Mouse (Mus musculus): ENCODE results near the gene Kcnt1. TPM values are rescaled to one million over a fixed set of nuclear protein-coding genes. Genes with fewer than 3 reads are reported as not detected.

Gene Kcnt1
- polyA plus RNA-seq, 1 experiment from 2014 or later: 0.07 TPM

DNA sequence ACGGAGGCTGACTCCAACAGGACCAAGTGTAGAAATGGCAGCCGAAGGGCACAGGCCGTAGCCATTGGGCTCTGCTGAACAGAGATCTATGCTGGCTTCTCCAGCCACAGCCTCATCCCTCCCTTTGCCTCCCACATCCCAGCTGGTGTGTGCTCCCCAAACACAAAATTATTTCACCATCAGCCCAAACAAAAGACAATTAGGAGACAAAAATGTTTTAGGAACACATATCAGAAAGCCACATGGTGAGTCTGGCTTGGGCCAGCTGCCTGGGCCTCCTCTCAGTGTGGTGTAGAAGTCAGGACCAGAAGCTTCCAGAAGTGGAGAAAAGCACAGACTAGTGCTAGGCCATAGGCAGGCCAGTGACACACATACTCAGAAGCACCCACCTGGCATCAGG lies 19.4 kb upstream of the Kcnt1 start:
- Histone ChIP-seq H3K27ac (ENCODE audit: low read depth, low read length) (no peak overlapping the region), H3K4me3 (ENCODE audit: low read length) (no peak overlapping the region), H3K9ac (ENCODE audit: low read depth, low read length) (no peak overlapping the region), H3K27me3 (ENCODE audit: control insufficient read depth, insufficient read depth, low read length) (no peaks in the 10 kb centered on the region), H3K36me3 (ENCODE audit: control insufficient read depth, insufficient read depth, low read length) (no peaks in the 10 kb centered on the region), H3K4me2 (replicated peaks; ENCODE audit: low read depth, low read length) (no peak overlapping the region), H3K9me3 (ENCODE audit: control insufficient read depth, low read length) (no peaks in the 10 kb centered on the region), H3K4me1 (ENCODE audit: control insufficient read depth, insufficient read depth, low read length) (no peaks in the 10 kb centered on the region)
- no peak for ATAC-seq (ENCODE audit: low FRiP score, low TSS enrichment)
- 73% methylated on average over 3 of the region's 3 CpGs for WGBS

GRCm38 (mm10) chr2:25846516-25846915 lies 17.0 kb upstream of the Kcnt1 start:
- no peak overlapping the region for H3K9ac ChIP-seq (ENCODE audit: low read depth, low read length)
- 86% methylated on average over 8 of the region's 8 CpGs for WGBS
- no peaks in the 10 kb centered on the region for H3K4me1 ChIP-seq (ENCODE audit: control insufficient read depth, insufficient read depth, low read length)
- H3K4me2 ChIP-seq (replicated peaks; ENCODE audit: low read depth, low read length): no peak overlapping the region
- no peak for ATAC-seq (ENCODE audit: low FRiP score, low TSS enrichment)
- H3K36me3 ChIP-seq (ENCODE audit: control insufficient read depth, insufficient read depth, low read length): no peaks in the 10 kb centered on the region
- no peaks in the 10 kb centered on the region for H3K9me3 ChIP-seq (ENCODE audit: control insufficient read depth, low read length)
- H3K4me3 ChIP-seq (ENCODE audit: low read length): no peak overlapping the region
- no peak overlapping the region for H3K27ac ChIP-seq (ENCODE audit: low read depth, low read length)
- no peaks in the 10 kb centered on the region for H3K27me3 ChIP-seq (ENCODE audit: control insufficient read depth, insufficient read depth, low read length)

DNA sequence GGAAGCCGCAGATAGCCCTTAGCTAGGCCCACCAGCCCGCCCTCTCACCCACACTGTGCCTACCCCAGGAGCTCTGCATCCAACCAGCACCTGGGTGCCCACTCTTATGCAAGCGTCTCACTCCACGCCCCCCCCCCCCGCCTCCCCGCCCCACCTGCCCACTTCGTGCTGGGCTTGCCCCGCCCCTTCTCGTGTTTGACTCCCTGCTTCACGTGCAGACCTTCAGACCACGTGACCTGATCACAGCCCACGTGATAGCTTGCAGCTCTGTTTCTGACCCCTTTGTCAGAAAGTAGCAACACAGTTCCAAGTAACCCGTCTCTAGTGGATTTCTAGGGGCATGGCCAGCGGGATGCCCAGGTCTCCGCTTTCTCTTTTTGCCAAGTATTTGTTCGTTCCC lies 16.3 kb upstream of the Kcnt1 start, which contains the start of gene Sohlh1:
Gene Sohlh1, minus strand, starts transcription at position 23 of the 400 bp plus-strand sequence.
- no peaks in the 10 kb centered on the region for H3K4me1 ChIP-seq (ENCODE audit: control insufficient read depth, insufficient read depth, low read length)
- no peak within 1 kb of the TSS for H3K4me2 ChIP-seq (replicated peaks; ENCODE audit: low read depth, low read length)
- no peaks in the 10 kb centered on the region for H3K27me3 ChIP-seq (ENCODE audit: control insufficient read depth, insufficient read depth, low read length)
- no peak within 1 kb of the TSS for H3K4me3 ChIP-seq (ENCODE audit: low read length)
- 80% methylated on average over 16 of the region's 16 CpGs for WGBS
- no peak for ATAC-seq (ENCODE audit: low FRiP score, low TSS enrichment)
- no peaks in the 10 kb centered on the region for H3K36me3 ChIP-seq (ENCODE audit: control insufficient read depth, insufficient read depth, low read length)
- H3K27ac ChIP-seq (ENCODE audit: low read depth, low read length): no peak within 1 kb of the TSS
- no peak within 1 kb of the TSS for H3K9ac ChIP-seq (ENCODE audit: low read depth, low read length)
- no peaks in the 10 kb centered on the region for H3K9me3 ChIP-seq (ENCODE audit: control insufficient read depth, low read length)

- Histone ChIP-seq H3K4me2 (replicated peaks; ENCODE audit: low read depth, low read length) (no peak overlapping the region), H3K9me3 (ENCODE audit: control insufficient read depth, low read length) (no peaks in the 10 kb centered on the region), H3K36me3 (ENCODE audit: control insufficient read depth, insufficient read depth, low read length) (no peaks in the 10 kb centered on the region), H3K27ac (ENCODE audit: low read depth, low read length) (no peak overlapping the region), H3K4me3 (ENCODE audit: low read length) (no peak overlapping the region), H3K4me1 (ENCODE audit: control insufficient read depth, insufficient read depth, low read length) (no peaks in the 10 kb centered on the region), H3K9ac (ENCODE audit: low read depth, low read length) (no peak overlapping the region), H3K27me3 (ENCODE audit: control insufficient read depth, insufficient read depth, low read length) (no peaks in the 10 kb centered on the region)
- ATAC-seq (ENCODE audit: low FRiP score, low TSS enrichment): 0 out of 2 replicates have a peak, but pooled peaks have one; percentile 24
- WGBS: 15% methylated on average over 4 of the region's 4 CpGs
These were observed 13.2 kb upstream of the Kcnt1 start for GRCm38 (mm10) chr2:25850330-25850729.

DNA sequence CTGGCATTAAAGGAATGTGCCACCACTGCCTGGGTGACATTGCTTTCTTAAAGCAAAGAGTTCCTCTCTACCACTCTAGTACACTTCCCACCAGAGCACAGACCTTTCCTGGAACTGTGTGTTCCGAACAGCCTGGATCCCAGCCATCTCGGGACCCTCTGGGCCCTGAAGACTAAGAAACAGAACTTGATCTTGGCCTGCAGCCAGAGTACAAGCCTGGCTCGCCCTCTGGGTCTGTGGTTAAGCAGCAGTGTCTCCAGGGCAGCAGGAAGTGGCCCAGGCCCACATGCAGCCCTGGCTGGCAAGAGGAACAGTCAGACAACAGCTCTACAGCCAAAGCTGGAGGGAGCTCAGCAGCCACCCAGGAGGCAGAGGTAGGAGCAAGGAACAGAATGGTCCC lies 10.9 kb upstream of the Kcnt1 start:
- ATAC-seq (ENCODE audit: low FRiP score, low TSS enrichment): no peak
- Histone ChIP-seq H3K27ac (ENCODE audit: low read depth, low read length) (no peak overlapping the region), H3K9me3 (ENCODE audit: control insufficient read depth, low read length) (no peaks in the 10 kb centered on the region), H3K9ac (ENCODE audit: low read depth, low read length) (no peak overlapping the region), H3K4me2 (replicated peaks; ENCODE audit: low read depth, low read length) (no peak overlapping the region), H3K4me1 (ENCODE audit: control insufficient read depth, insufficient read depth, low read length) (no peaks in the 10 kb centered on the region), H3K4me3 (ENCODE audit: low read length) (no peak overlapping the region), H3K36me3 (ENCODE audit: control insufficient read depth, insufficient read depth, low read length) (no peaks in the 10 kb centered on the region), H3K27me3 (ENCODE audit: control insufficient read depth, insufficient read depth, low read length) (no peaks in the 10 kb centered on the region)
- WGBS: 51% methylated on average over 3 of the region's 3 CpGs

- 83% methylated on average over 5 of the region's 5 CpGs for WGBS
- Histone ChIP-seq H3K4me2 (replicated peaks; ENCODE audit: low read depth, low read length) (no peak overlapping the region), H3K4me3 (ENCODE audit: low read length) (no peak overlapping the region), H3K4me1 (ENCODE audit: control insufficient read depth, insufficient read depth, low read length) (no peaks in the 10 kb centered on the region), H3K36me3 (ENCODE audit: control insufficient read depth, insufficient read depth, low read length) (no peaks in the 10 kb centered on the region), H3K27me3 (ENCODE audit: control insufficient read depth, insufficient read depth, low read length) (no peaks in the 10 kb centered on the region), H3K27ac (ENCODE audit: low read depth, low read length) (no peak overlapping the region), H3K9me3 (ENCODE audit: control insufficient read depth, low read length) (no peaks in the 10 kb centered on the region), H3K9ac (ENCODE audit: low read depth, low read length) (no peak overlapping the region)
- no peak for ATAC-seq (ENCODE audit: low FRiP score, low TSS enrichment)
These were observed 9.5 kb upstream of the Kcnt1 start for GRCm38 (mm10) chr2:25853998-25854397.

DNA sequence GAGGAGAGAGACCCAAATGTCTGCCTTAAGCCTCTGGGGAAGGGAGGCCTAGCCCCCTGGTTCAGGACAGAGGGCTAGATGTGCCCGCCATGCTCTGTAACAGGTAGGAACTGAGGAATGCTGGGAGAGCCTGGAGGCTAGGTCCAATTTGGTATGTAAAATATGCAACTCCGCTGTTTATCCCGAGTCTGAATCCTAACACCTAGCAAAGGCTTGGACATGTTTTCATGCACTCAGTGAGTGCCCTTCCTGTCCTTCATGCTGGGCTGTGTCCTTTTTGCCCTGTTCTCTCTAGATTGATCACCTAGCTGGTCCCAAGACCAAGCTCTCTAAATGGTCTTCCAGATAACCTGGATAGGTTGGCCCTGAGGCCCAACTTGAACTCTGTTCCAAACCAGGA lies 3.6 kb upstream of the Kcnt1 start:
- H3K4me1 ChIP-seq (ENCODE audit: control insufficient read depth, insufficient read depth, low read length): peaks cover 9% of the 10 kb centered on the region
- no peak for ATAC-seq (ENCODE audit: low FRiP score, low TSS enrichment)
- 77% methylated on average over 3 of the region's 3 CpGs for WGBS

DNA sequence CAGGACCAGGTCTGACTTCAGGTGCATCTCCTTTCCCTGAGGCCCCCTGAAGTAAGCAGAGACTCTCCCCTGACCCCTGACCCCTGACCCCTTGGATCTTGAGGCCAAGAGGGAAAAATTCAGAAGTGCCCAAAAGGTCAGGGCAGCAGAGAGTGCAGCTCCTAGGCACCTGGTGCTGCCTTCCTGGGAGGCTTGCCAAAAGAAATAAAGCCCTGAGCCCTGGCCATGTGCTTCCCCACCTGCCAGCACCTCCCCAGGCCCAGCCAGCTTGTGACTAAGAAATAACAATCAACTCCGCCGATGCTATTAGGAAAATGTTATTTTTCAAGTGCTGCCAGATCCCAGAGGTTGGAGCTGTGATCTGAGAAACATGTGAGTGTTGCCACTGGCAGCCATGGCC lies 1.5 kb upstream of the Kcnt1 start:
- no peak for ATAC-seq (ENCODE audit: low FRiP score, low TSS enrichment)
- Histone ChIP-seq H3K4me1 (ENCODE audit: control insufficient read depth, insufficient read depth, low read length) (peaks cover 9% of the 10 kb centered on the region), H3K9ac (ENCODE audit: low read depth, low read length) (no peak overlapping the region), H3K4me2 (replicated peaks; ENCODE audit: low read depth, low read length) (no peak overlapping the region), H3K27me3 (ENCODE audit: control insufficient read depth, insufficient read depth, low read length) (peaks cover 23% of the 10 kb centered on the region), H3K9me3 (ENCODE audit: control insufficient read depth, low read length) (no peaks in the 10 kb centered on the region), H3K27ac (ENCODE audit: low read depth, low read length) (no peak overlapping the region), H3K4me3 (ENCODE audit: low read length) (no peak overlapping the region), H3K36me3 (ENCODE audit: control insufficient read depth, insufficient read depth, low read length) (no peaks in the 10 kb centered on the region)
- WGBS: 61% methylated on average over 2 of the region's 2 CpGs

More for the DNA sequence above, 3.6 kb upstream of the Kcnt1 start:
- peaks cover 9% of the 10 kb centered on the region for H3K27me3 ChIP-seq (ENCODE audit: control insufficient read depth, insufficient read depth, low read length)
- H3K9me3 ChIP-seq (ENCODE audit: control insufficient read depth, low read length): no peaks in the 10 kb centered on the region
- no peak overlapping the region for H3K9ac ChIP-seq (ENCODE audit: low read depth, low read length)
- no peak overlapping the region for H3K4me3 ChIP-seq (ENCODE audit: low read length)
- no peaks in the 10 kb centered on the region for H3K36me3 ChIP-seq (ENCODE audit: control insufficient read depth, insufficient read depth, low read length)
- no peak overlapping the region for H3K27ac ChIP-seq (ENCODE audit: low read depth, low read length)
- H3K4me2 ChIP-seq (replicated peaks; ENCODE audit: low read depth, low read length): no peak overlapping the region

DNA sequence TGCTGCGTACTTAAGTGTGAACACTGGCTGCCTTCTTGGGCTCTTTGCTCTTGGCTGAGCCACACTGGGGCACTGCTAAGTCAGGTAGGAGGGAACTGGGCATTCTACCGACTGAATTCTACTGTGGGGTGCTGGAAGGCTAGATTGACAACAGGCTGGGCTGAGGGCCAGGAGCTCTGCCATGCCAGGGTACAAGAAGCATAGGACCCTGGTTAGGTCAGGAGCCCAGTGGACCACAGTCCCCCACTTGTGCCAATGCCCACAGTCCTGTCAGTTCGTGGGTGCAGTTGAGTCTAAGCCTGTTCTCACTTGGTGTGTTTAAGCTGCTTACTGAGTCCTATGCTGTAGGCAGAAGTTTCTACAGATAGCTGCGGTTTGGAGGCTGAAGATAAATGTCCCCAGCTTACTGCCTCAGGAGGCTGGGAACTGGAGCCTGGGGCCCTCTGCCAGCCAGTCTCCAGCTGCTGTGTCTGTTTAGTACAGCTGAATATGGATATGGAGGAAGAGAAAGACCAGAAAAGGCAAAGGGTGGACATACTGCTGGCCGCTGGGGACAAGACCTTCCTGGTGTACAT lies 751 bp upstream of the Kcnt1 start:
- WGBS: 64% methylated on average over 5 of the region's 5 CpGs
- Histone ChIP-seq H3K36me3 (ENCODE audit: control insufficient read depth, insufficient read depth, low read length) (no peaks in the 10 kb centered on the region), H3K9me3 (ENCODE audit: control insufficient read depth, low read length) (no peaks in the 10 kb centered on the region), H3K4me3 (ENCODE audit: low read length) (no peak overlapping the region), H3K9ac (ENCODE audit: low read depth, low read length) (no peak overlapping the region), H3K4me1 (ENCODE audit: control insufficient read depth, insufficient read depth, low read length) (peaks cover 9% of the 10 kb centered on the region), H3K4me2 (replicated peaks; ENCODE audit: low read depth, low read length) (peak overlapping the region; percentile 96; the same call in 1 of the 2 replicates), H3K27ac (ENCODE audit: low read depth, low read length) (no peak overlapping the region), H3K27me3 (ENCODE audit: control insufficient read depth, insufficient read depth, low read length) (peaks cover 23% of the 10 kb centered on the region)
- ATAC-seq (ENCODE audit: low FRiP score, low TSS enrichment): no peak

Data from kidney, embryonic 14.5 days (tissue).